Mouse (Mus musculus): ENCODE measurements around the gene Hoxa5. TPM values are rescaled to one million over a fixed set of nuclear protein-coding genes. Genes with fewer than 3 reads are reported as not detected.

Hoxa5 gene
- polyA plus RNA-seq, 1 experiment from 2014 or later: 150 TPM

DNA sequence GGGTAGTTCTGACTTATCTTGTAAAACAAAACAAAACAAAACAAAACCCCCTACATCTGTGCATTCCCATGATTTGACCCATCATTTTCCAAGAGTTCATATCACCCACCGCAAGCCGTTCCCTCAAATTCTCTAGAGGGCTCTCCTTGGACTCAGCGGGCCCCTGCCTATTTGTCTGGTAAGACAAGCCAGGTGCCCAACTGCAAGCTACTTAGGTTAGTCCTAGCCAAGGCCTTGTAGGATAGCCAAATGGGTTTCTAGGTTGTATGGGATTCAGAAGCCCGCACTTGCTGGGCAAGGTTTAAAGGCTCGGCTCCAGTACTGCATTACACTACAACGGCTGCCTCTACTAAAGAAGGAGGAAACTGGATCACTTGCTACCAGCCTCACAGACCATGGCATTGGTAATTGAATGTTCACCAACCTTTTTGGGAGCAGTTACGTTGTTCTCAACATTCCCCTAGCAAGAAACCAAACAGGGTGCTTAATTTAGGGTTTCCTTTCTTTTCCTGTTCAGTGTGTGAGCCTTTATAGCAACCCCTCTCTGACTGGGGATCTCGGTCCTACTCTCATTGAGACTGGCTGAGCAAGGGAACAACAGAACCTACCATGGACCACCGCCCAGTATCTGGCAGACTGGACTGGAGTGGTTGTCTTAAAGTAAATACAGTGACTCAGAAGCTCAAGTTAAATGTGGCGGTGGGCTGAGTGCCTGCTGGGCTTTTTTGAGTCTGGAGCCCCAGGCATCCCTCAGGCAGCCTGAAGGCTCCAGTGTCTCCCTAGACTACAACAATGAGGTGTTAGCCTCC is 33.2 kb upstream of the Hoxa5 start:
- H3K9ac ChIP-seq: no peak overlapping the region
- WGBS: 11% methylated on average over 10 of the region's 10 CpGs
- ATAC-seq (ENCODE audit: low FRiP score): no peak
- no peaks in the 10 kb centered on the region for H3K36me3 ChIP-seq
- 0 out of 2 replicates have a peak, but pooled peaks cover 5% of the 10 kb centered on the region for H3K4me1 ChIP-seq (replicated peaks)
- H3K27ac ChIP-seq: no peak overlapping the region
- H3K4me2 ChIP-seq: no peak overlapping the region
- no peaks in the 10 kb centered on the region for H3K9me3 ChIP-seq
- no peak overlapping the region for H3K4me3 ChIP-seq
- H3K27me3 ChIP-seq: peaks cover 98% of the 10 kb centered on the region

DNA sequence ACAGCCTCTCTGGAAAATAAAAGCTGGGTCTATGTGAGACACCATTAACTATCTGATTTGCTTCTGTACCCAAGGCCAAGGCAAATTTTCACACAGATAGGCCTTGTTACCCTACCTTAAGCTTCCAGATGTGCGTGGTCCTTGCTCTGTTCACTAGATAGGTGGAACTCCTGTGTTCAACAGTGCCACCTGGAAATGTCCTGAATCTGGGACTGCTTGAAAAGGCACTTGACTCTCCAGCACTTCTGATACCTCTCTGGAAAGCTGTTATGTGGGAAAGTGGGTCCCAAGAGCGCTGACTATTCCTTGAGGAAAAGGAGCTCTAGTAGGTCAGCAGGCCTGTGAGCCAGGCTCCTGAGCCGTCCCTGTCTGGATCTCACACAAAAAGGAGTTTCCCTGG is 32.4 kb upstream of the Hoxa5 start:
- Histone ChIP-seq H3K9me3 (no peaks in the 10 kb centered on the region), H3K36me3 (no peaks in the 10 kb centered on the region), H3K27me3 (peaks cover 98% of the 10 kb centered on the region), H3K4me2 (no peak overlapping the region), H3K4me1 (replicated peaks) (0 out of 2 replicates have a peak, but pooled peaks cover 5% of the 10 kb centered on the region), H3K27ac (no peak overlapping the region), H3K4me3 (no peak overlapping the region), H3K9ac (no peak overlapping the region)
- 9% methylated on average over 3 of the region's 3 CpGs for WGBS
- ATAC-seq (ENCODE audit: low FRiP score): no peak

DNA sequence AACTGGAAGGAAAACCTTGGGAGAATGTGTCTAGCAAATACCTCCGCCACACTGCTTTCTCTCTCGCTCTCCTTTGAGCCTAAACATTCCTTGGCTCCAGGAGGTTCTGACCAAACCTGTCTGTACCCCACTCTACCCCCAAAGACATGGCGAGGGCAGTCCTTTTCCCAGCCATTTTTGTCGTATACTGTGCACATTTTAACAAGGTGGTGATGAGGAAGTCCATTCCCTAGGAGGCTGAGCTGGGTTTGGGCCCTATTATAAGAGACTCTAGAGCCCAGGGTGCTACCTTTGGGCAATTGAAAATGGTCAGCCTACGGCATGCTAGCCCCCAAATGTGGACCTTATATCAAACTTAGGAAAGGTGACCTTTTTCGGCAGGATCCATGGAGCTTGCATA is 31.5 kb upstream of the Hoxa5 start:
- WGBS: 20% methylated on average over 6 of the region's 6 CpGs
- Histone ChIP-seq H3K4me1 (replicated peaks) (0 out of 2 replicates have a peak, but pooled peaks cover 5% of the 10 kb centered on the region), H3K27me3 (peaks cover 94% of the 10 kb centered on the region), H3K36me3 (no peaks in the 10 kb centered on the region), H3K4me2 (no peak overlapping the region), H3K9ac (no peak overlapping the region), H3K9me3 (no peaks in the 10 kb centered on the region), H3K27ac (no peak overlapping the region), H3K4me3 (no peak overlapping the region)
- ATAC-seq (ENCODE audit: low FRiP score): no peak

DNA sequence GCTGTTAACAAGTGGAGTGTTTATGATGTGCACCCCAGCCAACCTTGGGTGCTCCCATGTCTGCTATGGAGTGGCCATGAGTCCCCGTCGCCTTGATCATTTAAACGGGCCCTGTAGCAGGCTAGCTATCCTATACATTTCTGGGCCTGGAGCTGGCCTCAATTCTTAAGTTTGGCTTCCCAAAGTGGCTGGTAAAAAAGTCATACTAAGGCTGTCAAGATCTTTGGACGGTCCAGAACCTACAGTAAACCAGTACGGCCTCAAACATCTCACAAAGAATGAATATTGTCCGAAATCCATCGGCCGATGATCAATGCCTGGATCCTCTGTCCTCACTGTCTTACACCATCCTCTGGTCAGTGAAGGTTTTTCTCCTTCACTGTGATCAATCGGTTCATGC is 30.9 kb upstream of the Hoxa5 start:
- no peak overlapping the region for H3K4me3 ChIP-seq
- 0 out of 2 replicates have a peak, but pooled peaks cover 2% of the 10 kb centered on the region for H3K4me1 ChIP-seq (replicated peaks)
- peaks cover 94% of the 10 kb centered on the region for H3K27me3 ChIP-seq
- 25% methylated on average over 9 of the region's 9 CpGs for WGBS
- no peak overlapping the region for H3K4me2 ChIP-seq
- H3K9ac ChIP-seq: no peak overlapping the region
- H3K9me3 ChIP-seq: no peaks in the 10 kb centered on the region
- ATAC-seq (ENCODE audit: low FRiP score): no peak
- H3K36me3 ChIP-seq: no peaks in the 10 kb centered on the region
- H3K27ac ChIP-seq: no peak overlapping the region

DNA sequence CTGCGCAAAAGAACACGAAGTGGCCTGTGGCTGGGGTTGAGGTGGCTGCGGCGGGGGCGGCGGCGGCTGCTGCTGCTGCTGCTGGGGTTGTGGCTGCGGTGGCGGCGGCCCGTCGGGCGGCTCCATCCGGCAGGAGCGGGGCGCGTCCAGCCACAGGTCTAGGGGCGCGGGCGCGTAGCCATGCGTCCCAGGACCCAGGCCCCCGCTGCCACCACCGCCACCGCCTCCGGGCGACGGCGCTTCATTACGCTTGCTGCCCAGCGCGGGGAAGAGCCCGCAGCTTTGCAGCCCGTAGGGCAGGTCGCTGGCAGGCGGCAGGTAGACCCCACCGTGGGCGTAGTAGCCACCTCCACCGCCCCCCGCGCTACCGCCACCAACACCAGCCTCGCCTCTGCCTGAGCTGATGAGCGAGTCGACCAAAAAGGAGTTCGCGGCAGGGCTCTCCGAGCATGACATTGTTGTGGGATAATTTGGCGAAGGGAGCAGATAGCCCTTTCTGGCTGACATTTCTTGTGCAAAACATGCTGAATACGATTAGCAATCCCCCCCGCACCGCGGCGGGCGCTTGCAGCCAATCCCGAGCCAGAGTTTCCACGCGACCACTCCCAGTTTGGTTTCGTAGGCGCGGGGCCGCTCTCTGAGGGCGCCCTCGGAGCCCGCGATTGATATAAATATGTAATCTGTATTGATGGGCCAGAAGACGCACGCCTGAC is 30.2 kb upstream of the Hoxa5 start:
- 2% methylated on average over 58 of the region's 68 CpGs for WGBS
- Histone ChIP-seq H3K27ac (no peak overlapping the region), H3K9ac (no peak overlapping the region), H3K9me3 (no peaks in the 10 kb centered on the region), H3K4me3 (no peak overlapping the region), H3K27me3 (peaks cover 94% of the 10 kb centered on the region), H3K36me3 (no peaks in the 10 kb centered on the region), H3K4me2 (no peak overlapping the region), H3K4me1 (replicated peaks) (no peaks in the 10 kb centered on the region)
- ATAC-seq (ENCODE audit: low FRiP score): no peak

DNA sequence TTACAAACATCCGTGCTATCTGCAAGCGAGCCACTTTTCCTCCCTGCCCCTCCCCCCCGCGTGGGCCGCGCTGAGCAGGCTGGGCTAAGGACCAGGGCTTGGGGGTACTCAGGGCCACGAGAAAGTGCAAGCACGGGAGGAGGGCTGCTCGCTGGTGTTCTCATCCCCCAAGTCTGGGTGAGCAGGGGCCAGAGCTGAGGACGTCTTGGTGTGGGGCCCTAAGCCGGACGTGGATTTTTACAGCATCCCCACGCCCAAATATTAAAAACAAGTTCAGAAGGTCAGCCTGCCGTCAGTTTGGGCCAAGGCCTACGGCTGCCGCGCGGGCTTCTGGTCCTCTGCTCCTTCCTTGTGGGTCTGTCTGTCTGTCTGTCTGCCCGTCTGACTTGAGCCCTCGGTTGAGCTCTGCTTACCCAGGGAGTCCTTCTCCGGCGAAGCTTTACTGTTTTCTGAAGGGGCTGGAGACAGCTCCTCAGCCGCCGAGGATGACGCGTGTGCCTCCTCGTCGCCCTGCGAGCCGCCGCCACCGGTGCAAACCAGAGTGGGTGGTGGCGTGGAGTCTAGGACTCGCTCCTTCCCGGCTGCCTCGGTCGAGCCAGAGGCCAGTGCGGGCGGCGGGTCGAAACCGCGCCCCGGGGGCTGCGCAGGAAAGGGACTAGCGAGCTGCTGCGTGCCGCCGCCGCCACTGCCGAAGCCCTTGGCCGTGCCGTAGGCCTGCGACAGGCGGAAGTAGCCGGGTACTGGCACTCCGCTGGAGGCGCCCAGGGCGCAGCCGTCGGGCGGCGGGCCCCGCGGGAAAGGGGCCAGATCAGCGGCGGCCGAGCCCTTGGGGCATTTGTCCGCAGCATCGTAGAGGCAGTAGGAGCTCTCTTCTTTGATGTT is 29.4 kb upstream of the Hoxa5 start:
- WGBS: under 1% methylated on average over 59 of the region's 70 CpGs
- Histone ChIP-seq H3K4me2 (no peak overlapping the region), H3K36me3 (no peaks in the 10 kb centered on the region), H3K27ac (no peak overlapping the region), H3K4me3 (no peak overlapping the region), H3K9me3 (no peaks in the 10 kb centered on the region), H3K9ac (no peak overlapping the region), H3K4me1 (replicated peaks) (no peaks in the 10 kb centered on the region), H3K27me3 (peaks cover 96% of the 10 kb centered on the region)
- ATAC-seq (ENCODE audit: low FRiP score): no peak

DNA sequence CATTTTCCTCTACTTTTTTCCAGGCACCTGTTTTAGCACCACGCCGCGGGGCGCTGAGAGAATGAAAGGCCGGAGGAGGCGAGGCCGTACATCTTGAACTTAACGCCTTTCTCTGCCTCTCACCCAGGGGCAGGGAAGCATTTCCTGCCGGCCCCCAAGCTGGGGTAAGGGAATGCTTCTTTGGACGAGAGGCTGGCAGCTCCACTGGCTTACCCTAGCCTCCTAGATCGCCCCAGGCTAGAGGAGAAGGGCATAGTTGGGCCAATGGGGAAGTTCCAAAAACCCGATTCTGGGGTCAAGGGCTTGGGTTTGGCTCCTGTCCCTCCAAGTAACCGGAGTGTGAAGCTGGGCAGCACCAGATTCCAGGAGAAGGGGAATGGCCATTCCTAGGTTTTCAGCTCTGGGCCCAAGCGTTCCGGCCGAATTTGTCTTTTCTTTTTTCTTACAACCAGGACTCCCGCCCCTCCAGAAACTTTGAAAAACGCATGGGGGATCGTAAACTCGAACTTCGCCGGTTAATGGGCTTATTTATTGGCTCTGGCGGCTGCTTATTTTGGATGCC is 28.7 kb upstream of the Hoxa5 start:
- Histone ChIP-seq H3K36me3 (no peaks in the 10 kb centered on the region), H3K4me2 (no peak overlapping the region), H3K27ac (no peak overlapping the region), H3K4me1 (replicated peaks) (no peaks in the 10 kb centered on the region), H3K9me3 (no peaks in the 10 kb centered on the region), H3K4me3 (no peak overlapping the region), H3K27me3 (peaks cover 94% of the 10 kb centered on the region), H3K9ac (no peak overlapping the region)
- WGBS: 1% methylated on average over 23 of the region's 23 CpGs
- no peak for ATAC-seq (ENCODE audit: low FRiP score)

DNA sequence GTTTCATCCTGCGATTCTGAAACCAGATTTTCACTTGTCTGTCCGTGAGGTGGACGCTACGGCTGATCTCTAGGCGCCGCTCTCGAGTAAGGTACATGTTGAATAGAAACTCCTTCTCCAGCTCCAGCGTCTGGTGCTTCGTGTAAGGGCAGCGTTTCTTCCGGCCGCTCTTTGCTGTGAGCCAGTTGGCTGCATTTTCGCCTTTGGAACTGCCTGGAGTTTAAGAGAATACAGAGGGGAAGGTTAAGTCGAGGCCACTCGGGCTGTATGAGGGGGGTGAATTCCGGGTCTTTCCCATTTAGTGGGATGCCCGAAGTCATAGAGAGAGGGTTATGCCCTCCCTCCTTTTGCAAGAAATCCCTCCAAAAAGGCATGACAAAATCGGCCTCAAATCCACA is 28.2 kb upstream of the Hoxa5 start:
- no peak overlapping the region for H3K4me2 ChIP-seq
- no peaks in the 10 kb centered on the region for H3K36me3 ChIP-seq
- peaks cover 94% of the 10 kb centered on the region for H3K27me3 ChIP-seq
- H3K4me1 ChIP-seq (replicated peaks): no peaks in the 10 kb centered on the region
- no peaks in the 10 kb centered on the region for H3K9me3 ChIP-seq
- no peak overlapping the region for H3K27ac ChIP-seq
- no peak overlapping the region for H3K9ac ChIP-seq
- no peak for ATAC-seq (ENCODE audit: low FRiP score)
- WGBS: under 1% methylated on average over 18 of the region's 18 CpGs
- H3K4me3 ChIP-seq: no peak overlapping the region

DNA sequence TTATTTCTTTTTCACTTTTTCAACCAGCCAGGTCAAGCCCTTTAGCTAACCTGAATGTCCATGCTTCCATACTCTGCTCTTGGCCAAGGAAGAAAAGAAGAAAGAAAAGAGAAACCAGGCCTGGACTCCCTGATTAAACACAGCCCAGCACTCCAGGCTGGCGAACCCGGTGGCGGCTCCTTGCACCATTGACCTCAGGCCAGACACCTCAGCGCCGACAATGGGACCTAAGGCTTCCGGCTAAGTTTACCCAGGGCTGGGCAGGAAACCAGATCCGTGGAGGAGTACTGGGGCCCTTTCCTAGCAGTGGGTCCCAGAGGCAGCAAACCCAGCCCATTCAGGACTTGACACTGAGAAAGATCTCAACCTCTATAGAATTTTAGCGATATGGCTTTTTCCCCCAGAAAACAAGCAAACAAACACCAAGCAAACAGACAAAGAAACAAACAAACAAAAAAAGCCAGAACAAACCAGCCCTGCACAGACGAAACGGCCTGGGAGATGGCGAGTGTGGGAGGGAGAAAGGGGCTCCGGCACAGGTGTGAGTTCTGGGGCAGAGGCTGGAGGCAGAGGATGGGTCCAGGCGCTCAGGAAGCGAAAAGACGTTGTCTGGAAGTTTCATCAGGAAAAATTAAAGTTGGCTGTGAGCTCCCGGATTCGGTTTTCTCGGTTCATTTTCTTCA is 27.6 kb upstream of the Hoxa5 start:
- no peaks in the 10 kb centered on the region for H3K36me3 ChIP-seq
- H3K27me3 ChIP-seq: peaks cover 94% of the 10 kb centered on the region
- H3K4me2 ChIP-seq: no peak overlapping the region
- no peak overlapping the region for H3K9ac ChIP-seq
- no peak overlapping the region for H3K4me3 ChIP-seq
- no peaks in the 10 kb centered on the region for H3K9me3 ChIP-seq
- H3K27ac ChIP-seq: no peak overlapping the region
- H3K4me1 ChIP-seq (replicated peaks): no peaks in the 10 kb centered on the region
- under 1% methylated on average over 18 of the region's 18 CpGs for WGBS
- no peak for ATAC-seq (ENCODE audit: low FRiP score)

DNA sequence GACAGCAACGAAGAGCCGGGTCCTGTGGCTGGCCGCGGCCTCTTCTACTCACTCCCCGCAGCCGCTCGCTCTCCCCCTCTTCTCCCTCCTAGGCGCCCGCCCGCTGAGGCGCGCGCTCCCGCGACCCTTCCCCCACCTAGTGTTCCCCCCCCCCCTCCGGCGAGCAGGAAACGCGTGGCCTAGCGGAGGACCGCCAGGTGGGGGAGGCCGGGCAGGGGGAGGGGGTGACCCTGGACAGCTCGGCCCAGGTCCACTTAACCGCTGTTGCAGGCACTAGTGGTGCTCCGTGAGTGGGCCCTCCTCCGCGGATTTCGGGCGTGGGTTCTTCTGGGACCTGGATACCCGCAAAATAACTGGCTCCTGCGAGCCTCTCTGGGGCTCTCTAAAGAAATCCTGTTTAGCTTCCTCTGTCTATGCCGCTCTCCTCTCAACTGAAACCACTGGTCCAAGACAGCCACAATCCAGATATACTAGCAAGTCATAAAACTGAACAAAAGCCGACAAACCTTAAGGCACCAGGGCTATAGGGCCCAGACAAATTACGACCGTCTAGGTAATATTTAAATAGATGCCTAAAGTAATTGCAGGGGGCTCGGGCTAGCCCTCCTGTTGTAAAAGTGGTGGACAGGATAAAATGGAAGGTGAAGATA is 26.3 kb upstream of the Hoxa5 start, which contains the start of gene Hoxa9:
TSS of gene Hoxa9 (minus strand) at position 574 of the 650 bp plus-strand sequence.
- WGBS: 1% methylated on average over 23 of the region's 36 CpGs
- no peaks in the 10 kb centered on the region for H3K36me3 ChIP-seq
- H3K4me3 ChIP-seq: no peak within 1 kb of the TSS
- no peak within 1 kb of the TSS for H3K27ac ChIP-seq
- no peaks in the 10 kb centered on the region for H3K9me3 ChIP-seq
- no peak for ATAC-seq (ENCODE audit: low FRiP score)
- no peaks in the 10 kb centered on the region for H3K4me1 ChIP-seq (replicated peaks)
- H3K4me2 ChIP-seq: no peak within 1 kb of the TSS
- peaks cover 94% of the 10 kb centered on the region for H3K27me3 ChIP-seq
- no peak within 1 kb of the TSS for H3K9ac ChIP-seq
